Mouse (Mus musculus) mouse trophoblast stem cell (cell line): ENCODE measurements around the gene Mlst8.

Source experiments
- in situ Hi-C, 2 experiments: fragments of 300-500 bp; cut with MseI, MboI; formaldehyde crosslinking; loops; 2 replicates in 1 of 2; 3 replicates in 1 of 2; pipeline ENCODE4 v1.15.1; 2025

Gene Mlst8

DNA sequence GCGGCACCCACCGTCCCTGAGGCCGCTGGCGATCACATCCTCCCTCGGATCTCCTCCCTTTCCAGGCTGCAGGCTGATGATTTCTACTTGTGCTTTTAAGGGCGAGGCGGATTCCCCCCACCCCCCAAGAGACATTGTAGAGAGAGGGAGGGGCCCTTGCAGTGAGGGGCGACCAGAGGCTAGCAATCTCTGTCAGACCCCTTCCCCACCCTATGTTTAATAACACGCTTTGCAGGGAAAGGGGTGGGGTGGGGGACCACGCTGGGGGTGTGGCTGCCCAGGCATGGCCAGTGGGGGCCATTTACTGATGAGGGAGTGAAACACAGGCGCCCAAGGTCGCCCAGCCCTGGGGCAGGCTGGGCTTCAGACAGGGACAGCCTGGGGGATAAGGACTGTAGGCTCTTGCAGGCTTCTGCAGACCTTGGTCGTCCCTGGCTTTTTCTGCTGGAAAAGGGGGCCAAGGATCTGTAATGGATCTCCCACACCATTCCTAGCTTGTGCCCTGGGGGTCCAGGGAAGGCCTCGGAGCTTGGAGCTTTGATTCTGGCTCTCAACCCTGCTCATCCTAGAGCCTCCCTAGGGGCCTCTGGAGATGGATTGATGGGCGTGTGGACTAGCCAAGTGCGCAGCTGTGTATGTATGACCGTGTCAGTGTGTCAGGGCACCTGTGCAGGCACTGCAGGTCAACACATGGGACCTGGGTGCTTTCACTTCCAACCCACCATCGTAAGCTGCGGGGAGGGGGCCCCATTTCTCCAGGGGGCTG is 10.6 kb upstream of the Mlst8 start:
- in situ Hi-C loops, result no loop called here

DNA sequence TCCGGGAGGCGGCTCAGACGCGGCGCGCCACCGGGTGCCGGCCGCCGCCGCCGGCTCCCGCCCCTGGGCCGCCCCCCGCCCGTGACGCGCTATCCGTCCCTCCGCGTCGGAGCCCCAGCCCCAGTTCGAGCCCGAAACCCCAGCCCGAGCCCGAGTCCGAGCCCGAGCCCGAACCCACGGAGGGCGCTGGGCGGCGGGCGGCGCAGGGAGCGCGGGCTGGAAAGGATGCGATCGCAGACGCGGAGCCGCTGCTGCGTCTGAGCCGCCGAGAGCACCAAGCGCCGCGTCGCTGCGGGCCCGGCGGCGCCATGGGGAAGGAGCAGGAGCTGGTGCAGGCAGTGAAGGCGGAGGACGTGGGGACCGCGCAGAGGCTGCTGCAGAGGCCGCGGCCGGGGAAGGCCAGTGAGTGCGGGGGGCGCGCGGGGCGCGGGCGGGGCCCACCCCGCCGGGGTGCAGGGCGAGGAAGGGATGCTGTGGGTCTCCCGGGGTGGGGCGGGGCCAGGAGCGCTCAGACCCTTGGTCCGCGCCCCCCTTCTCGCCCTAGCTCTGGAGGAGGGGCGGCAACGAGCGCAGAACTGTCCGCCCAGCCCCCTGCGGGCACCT is 9.9 kb upstream of the Mlst8 start:
- in situ Hi-C loops, result no loop called here

DNA sequence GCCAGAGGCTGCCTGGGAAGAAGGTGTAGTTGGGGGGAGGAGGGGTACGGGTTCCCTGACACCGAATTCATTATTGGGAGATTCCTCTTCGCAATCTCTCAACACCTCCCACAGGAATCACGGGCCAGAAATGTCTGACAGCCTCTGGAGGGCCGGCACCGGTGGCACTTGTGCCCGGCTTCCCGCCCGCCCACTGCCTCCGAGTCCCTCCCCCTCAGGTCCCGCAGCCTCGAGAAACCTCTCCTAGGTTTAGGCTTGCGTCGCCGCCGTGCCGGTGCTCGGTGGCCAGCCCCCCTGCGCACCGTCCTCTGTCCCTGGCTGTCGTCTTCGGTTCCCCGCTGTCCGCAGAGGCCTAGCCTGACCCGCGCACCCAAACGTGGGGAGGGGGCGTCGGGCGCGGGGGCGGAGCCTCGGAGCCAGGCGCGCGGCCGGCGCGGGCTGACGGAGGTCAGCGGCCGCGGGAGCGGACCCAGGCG is 9.3 kb upstream of the Mlst8 start, which contains the start of gene Caskin1:
Gene Caskin1, plus strand, starts transcription at position 416 of the 476 bp plus-strand sequence.
- in situ Hi-C loops, result no loop called here

DNA sequence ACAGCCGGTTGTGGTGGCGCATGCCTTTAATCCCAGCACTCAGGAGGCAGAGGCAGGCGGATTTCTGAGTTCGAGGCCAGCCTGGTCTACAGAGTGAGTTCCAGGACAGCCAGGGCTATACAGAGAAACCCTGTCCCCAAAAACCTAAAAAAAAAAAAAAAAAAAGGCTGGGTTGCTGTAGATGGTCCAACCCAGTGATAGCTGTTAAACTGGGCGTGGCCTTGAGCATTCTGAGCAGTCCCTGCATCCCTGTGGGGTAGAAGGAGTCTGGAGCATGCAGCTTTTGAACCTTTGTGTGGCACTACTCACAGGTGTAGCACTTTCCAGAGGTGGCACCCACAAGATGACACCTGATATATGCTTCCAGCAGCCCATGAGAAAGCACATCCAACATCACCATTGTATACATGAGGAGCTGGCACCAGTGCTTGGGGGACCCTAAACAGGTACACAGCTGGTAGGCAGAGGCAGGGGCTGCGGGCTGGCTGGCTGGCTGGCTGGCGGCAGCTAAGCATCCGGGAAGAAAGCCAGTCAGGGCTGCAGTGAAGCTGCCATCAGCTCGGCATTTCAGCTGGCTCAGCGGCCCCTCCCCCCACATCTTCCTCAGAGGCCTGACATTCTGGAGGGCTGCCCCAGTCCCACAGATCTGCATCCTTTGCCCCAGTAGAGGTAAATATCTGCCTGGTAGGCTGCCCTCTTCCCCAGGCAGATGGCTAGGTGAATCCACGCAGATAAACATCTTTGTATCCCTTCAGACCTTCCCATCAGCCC is 6.4 kb upstream of the Mlst8 start:
- in situ Hi-C loops, result no loop called here

DNA sequence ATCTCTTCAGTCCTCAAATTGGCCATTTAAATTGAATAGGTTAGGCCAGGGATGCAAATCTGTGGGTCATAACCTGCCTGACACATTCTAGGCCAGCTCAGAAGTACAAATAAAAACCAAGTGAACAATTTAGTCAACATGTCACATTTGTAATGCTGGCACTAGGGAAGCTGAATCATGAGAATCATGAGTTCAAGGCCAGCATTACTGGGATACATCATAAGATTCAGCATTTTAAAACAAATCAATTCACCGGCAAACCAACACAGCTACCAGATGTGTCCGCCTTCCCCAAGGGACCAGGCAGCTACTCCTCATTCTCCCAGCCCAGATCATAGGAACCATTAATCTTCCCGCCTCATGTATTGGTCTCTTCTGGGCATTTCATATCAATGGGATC is 4.6 kb upstream of the Mlst8 start:
- in situ Hi-C loops, result no loop called here

DNA sequence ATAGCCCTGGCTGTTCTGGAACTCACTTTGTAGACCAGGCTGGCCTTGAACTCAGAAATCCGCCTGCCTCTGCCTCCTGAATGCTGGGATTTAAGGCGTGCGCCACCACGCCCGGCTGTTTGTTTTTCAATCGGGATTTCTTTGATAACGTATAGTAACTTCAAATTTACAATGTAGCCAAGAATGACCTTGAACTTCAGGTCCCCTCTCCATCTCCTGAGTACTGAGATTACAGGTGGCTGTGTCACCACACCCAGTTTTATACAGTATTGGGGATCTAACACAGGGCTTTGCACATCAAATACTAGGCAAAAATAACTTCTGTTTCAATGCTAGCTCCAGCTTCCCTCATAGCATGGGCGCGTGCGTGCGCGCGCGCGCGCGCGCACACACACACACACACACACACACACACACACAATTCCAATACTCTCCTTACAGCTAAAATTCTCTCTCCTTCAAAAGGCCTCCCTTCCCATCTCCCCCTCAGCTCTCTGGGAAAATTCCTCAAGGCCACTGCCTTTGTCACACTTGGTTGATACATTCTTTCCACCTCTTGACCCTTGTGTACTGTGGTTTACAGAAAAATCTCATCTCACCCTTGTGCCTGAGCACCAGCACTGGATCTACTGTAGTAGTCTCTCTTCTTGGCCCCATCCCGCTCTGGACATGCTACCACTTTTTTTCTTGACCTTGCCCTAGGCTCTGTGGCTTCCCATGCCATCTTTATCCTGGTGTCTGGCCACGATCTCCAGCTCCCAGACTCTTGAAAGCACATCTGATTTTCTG is 2.3 kb upstream of the Mlst8 start:
- in situ Hi-C loops, result no loop called here

DNA sequence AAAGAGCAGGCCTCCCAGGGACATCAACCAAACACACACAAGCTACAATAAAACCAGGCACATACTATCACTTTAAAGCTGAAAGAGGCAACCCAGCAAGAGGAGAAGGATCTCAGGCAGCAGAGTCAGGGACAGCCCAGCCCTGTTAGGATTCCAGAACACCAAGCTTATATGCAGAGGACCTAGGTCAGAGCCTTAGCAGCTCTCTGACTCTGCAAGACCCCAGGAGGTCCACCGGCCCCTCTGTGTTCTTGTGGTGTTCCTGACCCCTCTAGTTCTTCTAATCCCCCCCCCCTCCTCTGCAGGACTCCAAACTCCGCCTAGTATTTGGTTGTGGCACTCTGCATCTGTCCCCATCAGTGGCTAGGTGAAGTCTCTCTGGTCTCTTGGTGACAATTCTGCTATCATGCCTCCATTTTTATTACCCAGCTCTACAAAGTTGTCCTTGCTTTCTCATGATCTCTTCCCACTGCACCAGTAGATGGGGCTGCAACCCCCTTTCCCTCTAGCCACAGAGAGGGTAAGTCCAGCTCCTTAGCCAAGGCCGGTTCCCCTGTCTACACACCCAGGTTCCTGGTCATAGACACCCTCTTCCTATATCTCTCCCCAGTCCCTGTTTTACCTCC is 1.4 kb upstream of the Mlst8 start:
- in situ Hi-C loops, result no loop called here

DNA sequence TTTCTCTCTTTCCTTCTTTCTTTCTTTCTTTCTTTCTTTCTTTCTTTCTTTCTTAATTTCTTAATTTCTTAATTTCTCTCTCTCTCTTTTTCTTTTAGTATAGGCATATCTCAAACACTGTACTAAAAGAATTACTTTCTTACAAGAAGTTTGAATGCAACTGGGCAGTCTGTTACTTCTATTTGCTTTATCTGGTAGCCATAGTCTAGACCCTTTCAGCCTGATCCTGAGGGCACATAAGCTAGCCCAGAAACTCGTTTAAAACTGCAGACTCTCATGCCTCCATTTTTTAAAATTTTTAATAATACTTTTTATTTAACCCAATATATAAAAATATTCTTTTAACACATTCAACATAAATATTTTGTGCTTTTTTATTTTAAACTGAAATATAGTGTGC is 553 bp upstream of the Mlst8 start:
- in situ Hi-C loops, result no loop called here

DNA sequence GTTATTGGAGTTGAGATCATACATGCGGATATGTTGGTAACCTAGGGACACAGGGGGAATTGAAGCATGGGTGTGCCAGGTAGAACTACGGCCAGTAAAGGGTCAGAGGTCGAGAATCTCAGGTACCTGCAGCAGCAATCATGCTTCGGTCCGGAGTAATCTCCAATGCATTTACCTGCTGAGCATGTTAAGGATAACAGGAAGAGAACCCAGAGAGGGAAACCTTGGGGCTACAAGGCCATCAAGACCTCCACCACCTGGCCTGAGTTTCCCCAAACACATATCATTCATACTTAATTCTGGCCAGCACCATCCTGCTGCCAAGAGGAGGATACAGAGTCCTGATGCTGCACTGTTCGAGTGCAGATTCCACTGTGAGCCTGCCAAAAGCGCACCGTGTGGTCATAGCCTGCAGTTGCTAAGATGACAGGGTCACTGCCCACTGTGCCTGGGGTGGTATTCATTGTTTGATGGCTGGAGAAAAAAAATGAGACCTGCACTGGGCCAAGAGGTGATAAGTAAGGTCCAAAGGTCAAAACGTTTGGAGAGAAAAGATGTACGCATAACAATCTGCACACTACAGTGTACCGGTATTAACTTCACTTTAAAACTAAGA is 785 bp downstream of the Mlst8 start:
- in situ Hi-C loops, result no loop called here

DNA sequence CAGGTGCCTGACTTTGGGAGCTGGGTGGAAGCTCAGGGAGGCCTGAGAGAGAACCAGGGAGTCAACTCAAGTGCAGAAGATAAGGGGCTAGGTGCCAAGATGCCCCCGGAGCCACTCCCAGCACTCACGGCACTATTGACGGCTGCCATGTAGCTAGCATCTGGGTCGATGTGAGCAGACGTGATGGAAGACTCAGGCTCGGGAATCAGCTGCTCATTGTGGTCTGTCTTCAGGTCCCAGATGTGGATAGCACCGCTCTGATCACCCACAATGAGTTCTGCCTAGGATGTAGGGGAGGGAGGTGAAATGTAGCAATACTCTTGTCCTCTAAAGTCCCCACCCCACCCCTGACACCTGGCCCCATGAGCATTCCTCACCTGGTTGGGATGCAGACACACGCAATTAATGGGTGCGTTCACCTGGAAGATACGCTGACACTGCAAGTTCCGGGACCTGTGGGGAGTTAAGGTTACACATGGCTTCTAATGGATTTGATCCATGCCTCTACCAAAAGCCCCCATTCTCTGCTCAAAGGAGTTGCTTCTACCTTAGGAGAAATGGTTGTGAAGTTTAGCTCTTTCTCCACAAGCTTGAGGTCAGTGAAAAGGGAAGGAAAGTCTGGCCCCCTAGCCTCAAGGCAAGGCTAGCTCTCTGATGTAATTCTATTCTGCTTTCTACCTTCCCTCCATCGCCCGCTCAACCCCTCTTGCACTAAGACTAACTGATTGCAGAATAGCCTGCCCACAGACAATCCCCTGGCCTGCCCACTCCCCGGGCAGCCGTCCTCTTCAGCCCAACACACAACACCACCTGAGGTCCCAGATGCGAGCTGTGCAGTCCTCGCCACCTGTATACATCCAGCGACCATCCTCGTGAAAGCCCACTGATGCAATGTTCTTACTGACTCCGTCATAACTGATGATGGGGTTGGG is 1.6 kb downstream of the Mlst8 start:
- in situ Hi-C loops, result no loop called here

DNA sequence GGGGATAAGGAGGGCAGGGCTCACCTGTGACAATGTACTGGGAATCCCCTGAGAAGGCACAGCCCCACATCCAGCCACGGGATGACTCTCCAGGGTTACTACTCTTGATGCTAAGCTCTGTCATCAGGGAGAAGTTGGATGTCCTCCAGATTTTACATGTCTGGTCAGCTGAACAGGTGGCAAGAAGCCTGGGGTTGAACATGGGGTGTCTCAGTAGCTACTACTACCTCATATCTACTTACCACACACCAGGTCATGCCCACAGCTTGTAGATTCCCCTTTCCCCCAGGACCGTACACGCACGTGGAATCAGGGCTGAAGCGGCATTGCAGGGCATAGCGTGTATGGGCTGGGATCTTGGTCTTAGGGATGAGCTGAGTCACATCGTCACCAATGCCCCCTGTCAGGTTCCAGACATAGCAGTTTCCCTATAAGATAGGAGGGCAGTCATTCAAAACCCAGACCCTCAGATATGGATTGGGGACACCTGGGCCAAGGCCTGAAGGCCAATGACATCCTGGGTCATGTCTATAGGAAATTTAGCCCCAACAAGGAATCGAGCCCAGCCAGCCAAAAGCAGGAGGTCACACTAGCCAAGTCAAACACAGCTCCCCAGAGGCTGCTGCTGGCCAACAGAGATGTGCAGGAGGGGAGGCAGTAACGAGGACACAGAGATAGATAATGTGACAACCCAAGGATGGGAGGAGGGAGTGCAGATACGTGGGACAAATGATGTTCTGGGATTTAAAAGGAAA is 2.7 kb downstream of the Mlst8 start:
- in situ Hi-C loops, result no loop called here

DNA sequence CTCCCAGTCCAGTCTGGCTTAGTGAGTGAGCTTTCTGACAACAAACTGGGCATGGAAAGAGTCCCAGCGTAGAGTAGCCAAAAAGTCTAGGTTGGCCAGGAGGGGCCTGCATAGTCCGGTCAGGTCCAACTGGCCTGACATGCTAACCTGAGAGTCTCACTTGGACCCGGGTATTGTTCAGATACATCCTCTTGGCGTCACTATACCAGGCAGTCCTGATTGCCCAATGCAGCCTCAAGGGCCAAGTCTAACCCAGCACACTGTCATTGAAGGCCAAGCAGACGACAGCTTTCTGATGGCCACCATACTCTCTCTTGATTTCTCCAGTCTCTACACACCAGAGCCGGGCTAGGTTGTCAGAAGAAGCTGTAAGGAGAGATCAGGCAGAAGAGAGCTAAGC is 3.3 kb downstream of the Mlst8 start:
- in situ Hi-C loops, result no loop called here

DNA sequence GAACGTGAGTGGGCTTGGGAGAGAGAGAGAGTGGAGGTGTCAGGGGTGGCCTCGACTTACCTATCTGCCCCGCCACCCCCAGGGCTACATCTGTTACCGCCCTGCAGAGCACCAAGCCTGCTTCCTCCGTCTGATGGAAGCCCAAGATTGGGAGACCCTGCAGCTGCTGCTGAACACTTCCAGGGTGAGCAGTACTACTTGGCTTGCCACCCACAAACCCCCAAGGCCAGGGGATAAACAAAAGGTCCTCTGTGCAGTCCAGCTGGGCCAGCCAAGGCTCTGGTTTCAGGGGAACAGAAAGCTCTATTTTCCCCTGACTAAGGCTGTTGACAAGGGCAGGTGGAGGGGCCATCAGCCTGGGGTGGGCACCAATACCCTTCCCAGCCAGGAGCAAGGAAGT is 4.3 kb downstream of the Mlst8 start:
- in situ Hi-C loops, result no loop called here

DNA sequence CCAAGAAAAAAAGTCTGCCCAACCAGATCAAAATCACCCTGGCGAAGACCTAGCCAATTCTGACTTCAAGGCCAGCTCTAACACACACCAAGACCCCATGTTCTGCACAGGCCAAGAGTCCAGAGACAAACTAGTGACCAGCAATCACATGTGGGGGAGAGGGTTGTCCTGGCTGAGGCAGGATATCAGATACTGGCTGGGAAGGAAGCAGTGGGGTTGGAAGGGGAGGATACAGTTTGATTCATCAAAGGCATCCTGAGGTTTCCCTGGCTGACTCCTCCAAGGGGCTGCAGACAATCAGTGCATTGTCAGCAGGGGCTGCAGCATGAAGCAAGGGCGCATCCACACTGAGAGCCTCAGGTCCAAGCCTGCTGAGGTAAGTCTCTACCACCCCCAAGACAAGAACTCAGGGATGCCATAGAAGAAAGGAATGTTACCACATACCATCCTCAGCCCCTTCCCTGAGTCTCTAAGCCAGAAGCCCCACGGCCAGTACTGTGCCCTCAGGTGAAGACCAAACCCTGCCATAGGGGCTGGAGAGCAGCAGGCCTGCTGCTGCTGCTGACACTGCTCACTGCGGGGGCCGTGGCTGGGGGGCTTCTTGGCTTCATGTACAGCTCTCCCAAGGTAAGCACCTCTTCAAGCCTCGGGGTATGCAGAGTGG is 5.1 kb downstream of the Mlst8 start, which contains the start of gene Bricd5:
Gene Bricd5, plus strand, starts transcription at position 273 of the 664 bp plus-strand sequence.
- in situ Hi-C loops, result no loop called here

DNA sequence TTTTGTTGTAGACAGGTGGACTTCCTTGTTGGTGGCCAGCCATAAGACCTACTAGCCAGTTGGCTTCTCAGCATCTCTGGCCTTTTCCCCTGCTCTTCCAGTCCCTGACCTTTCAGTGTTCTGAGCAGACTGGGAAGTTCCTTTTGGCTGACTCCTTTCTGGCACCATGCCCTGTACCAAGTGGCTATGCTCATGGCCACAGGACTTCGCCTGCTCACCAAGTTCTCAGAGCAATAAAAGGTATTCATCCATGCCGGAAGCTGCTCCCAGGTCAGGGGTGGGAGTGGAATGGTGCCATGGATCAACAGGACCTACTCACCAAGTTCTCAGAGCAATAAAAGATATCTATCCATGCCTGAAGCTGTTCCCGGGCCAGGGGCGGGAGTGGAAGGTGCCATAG is 6.4 kb downstream of the Mlst8 start:
- in situ Hi-C loops, result no loop called here

DNA sequence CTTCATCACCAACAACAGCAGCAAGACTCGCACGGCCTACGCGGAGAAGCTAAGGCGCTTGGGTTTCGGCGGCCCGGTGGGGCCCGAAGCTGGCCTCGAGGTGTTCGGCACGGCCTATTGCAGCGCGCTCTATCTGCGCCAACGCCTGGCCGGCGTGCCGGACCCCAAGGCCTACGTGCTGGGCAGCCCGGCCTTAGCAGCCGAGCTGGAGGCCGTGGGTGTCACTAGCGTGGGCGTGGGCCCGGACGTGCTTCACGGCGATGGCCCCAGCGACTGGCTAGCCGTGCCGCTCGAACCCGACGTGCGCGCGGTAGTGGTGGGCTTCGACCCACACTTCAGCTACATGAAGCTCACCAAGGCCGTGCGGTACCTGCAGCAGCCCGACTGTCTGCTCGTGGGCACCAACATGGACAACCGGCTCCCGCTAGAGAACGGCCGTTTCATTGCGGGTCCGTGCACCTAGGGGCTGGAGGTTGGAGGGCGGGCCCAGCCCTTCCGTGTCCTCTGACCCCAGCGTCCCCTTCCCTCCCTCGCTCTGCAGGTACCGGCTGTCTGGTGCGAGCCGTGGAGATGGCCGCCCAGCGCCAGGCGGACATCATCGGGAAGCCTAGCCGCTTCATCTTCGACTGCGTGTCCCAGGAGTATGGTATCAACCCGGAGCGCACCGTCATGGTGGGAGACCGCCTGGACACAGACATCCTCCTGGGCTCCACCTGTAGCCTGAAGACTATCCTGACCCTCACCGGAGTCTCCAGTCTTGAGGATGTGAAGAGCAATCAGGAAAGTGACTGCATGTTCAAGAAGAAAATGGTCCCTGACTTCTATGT is 8.0 kb downstream of the Mlst8 start:
- in situ Hi-C loops, result no loop called here

DNA sequence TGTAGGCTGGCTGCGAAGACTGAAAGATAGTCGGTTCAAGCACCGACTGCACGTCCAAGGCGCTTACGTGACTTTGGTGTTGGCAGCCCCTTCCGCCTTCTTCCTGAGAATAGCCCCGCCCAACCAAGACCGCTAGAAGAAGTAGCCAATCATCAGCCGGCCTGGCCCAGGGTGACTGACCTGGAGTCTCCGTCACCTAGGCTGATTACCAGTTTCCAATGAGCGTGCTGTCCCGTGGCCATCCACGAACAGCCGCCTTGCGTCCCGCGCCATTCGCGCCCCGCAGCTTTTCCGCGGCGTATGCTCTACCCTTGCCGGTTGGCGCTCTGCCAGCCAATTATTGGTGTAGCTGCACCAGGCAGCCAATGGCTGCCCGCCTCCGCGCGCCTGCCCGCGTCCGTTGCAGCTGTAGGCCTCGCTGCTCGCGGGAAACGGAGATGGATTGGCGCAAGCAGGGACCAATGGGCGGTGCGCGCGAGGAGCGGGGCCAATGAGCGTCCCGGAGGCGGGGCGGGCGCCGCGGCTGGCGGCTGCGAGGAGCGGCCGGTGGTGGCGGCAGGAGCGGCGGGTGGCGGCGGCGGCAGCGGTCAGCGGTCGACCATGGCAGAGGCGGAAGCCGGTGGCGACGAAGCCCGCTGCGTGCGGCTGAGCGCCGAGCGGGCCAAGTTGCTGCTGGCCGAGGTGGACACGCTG is 8.8 kb downstream of the Mlst8 start, which contains the start of the genes E4f1 and Pgp:
Gene E4f1, minus strand, starts transcription at position 404 of the 693 bp plus-strand sequence.
Gene Pgp, plus strand, starts transcription at position 483 of the 693 bp plus-strand sequence.
- in situ Hi-C loops, result no loop called here
